ENCODE assay signal across 23 mouse cellular contexts in the genomic region with DNA sequence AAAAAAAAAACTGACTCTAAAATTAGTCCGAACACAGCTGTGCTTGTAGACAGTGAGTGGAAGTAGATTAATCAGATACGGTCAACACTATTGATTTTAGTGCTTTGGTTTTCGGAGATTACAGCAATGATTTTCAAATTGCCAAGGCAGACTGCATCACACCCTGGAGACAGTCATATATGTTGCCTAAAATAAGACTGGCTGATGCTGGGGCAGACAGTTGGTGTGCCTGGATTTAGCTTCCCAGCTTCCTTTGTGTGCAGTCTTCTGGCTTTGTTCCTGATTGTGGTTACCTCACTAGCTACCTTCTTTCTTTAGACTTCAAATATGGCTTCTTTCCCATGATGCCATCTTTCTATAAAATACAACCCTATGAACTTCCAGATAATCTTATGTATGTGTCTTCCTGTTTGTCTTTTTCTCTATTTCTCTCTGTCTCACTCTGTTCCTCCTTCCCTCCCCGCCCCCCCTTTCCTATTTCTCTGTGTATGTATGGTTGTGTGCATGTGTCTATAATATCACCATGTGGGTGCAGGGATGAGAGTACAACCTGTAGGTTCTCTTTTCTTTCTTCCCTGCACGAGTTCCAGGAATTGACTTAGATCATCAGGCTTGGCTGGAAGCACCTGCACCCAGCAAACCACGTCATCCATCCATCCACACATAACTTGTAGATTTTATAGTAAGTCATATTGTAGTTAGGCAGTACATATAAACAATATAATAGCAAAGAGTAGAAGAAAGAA.
A peak's percentile ranks its signal among the peaks of the same experiment; 100 is the strongest.
DNase-seq lines count a peak whose midpoint lies in the region; ATAC-seq and TF ChIP-seq lines count a peak whose summit lies in the region.
"Had no signal": no experiment of that assay in that cellular context is flagged by ENCODE, and none has a peak within 500 bp of the region (broad histone marks: within the 10 kb centered on the region; RNA-seq: fewer than 3 reads in every experiment).

No protein-coding gene starts in this region.

- WGBS in forebrain, postnatal 0 days = 86% methylated on average over 6 of the region's 6 CpGs
- 87% methylated on average over 6 of the region's 6 CpGs for WGBS in forebrain, embryonic 16.5 days
- WGBS in heart, embryonic 10.5 days = 82% methylated on average over 6 of the region's 6 CpGs

- no peak overlapping the region for H3K4me3 ChIP-seq in forebrain, postnatal 0 days (ENCODE audit: low read depth, low read length)
- no peak overlapping the region for H3K4me3 ChIP-seq in forebrain, embryonic 16.5 days (replicated peaks; ENCODE audit: low read length)
- no peak overlapping the region for H3K4me3 ChIP-seq in heart, embryonic 10.5 days
- H3K4me3 ChIP-seq: embryonic facial prominence, embryonic 12.5 days; heart, embryonic 13.5 days; hindbrain, embryonic 13.5 days; limb, embryonic 12.5 days; midbrain, embryonic 10.5 days had no signal

- ATAC-seq in forebrain, postnatal 0 days = peak; percentile 88
- no peak for ATAC-seq in forebrain, embryonic 16.5 days
- ATAC-seq: liver, postnatal 0 days; lung, postnatal 0 days had no signal

- no peak overlapping the region for H3K4me2 ChIP-seq in forebrain, postnatal 0 days (ENCODE audit: low read depth)
- no peak overlapping the region for H3K4me2 ChIP-seq in forebrain, embryonic 16.5 days (ENCODE audit: low read length)
- H3K4me2 ChIP-seq: embryonic facial prominence, embryonic 12.5 days; heart, embryonic 13.5 days; hindbrain, embryonic 13.5 days; limb, embryonic 12.5 days; liver, embryonic 11.5 days had no signal

- intact Hi-C loops in left cerebral cortex, postnatal 36 days (cut with DNase I) = no loop called here

- H3K36me3 ChIP-seq in forebrain, postnatal 0 days (ENCODE audit: insufficient read depth) = no peaks in the 10 kb centered on the region
- H3K36me3 ChIP-seq in forebrain, embryonic 16.5 days (ENCODE audit: control insufficient read depth, insufficient read depth) = no peaks in the 10 kb centered on the region
- H3K36me3 ChIP-seq in heart, embryonic 10.5 days = no peaks in the 10 kb centered on the region
- H3K36me3 ChIP-seq: embryonic facial prominence, embryonic 12.5 days; heart, embryonic 13.5 days; hindbrain, embryonic 13.5 days; limb, embryonic 12.5 days; midbrain, embryonic 10.5 days had no signal

- H3K27me3 ChIP-seq in forebrain, postnatal 0 days (ENCODE audit: insufficient read depth, low read length) = no peaks in the 10 kb centered on the region
- no peaks in the 10 kb centered on the region for H3K27me3 ChIP-seq in forebrain, embryonic 16.5 days (replicated peaks; ENCODE audit: control insufficient read depth, insufficient read depth, low read length)
- no peaks in the 10 kb centered on the region for H3K27me3 ChIP-seq in heart, embryonic 10.5 days (ENCODE audit: insufficient read depth, poor library complexity, severe bottlenecking)
- H3K27me3 ChIP-seq: embryonic facial prominence, embryonic 12.5 days; heart, embryonic 13.5 days; hindbrain, embryonic 13.5 days; limb, embryonic 12.5 days had no signal

- H3K9ac ChIP-seq in forebrain, postnatal 0 days = no peak overlapping the region
- H3K9ac ChIP-seq in forebrain, embryonic 16.5 days (replicated peaks; ENCODE audit: low read depth, low read length) = no peak overlapping the region
- H3K9ac ChIP-seq: embryonic facial prominence, embryonic 12.5 days; heart, embryonic 13.5 days; hindbrain, embryonic 13.5 days; limb, embryonic 12.5 days; liver, postnatal 0 days had no signal

- no peaks in the 10 kb centered on the region for H3K9me3 ChIP-seq in forebrain, postnatal 0 days (ENCODE audit: low read length)
- no peaks in the 10 kb centered on the region for H3K9me3 ChIP-seq in forebrain, embryonic 16.5 days (ENCODE audit: control insufficient read depth, low read length)
- H3K9me3 ChIP-seq in heart, embryonic 10.5 days = no peaks in the 10 kb centered on the region
- H3K9me3 ChIP-seq: embryonic facial prominence, embryonic 12.5 days; heart, embryonic 13.5 days; hindbrain, embryonic 13.5 days; limb, embryonic 12.5 days; midbrain, embryonic 10.5 days had no signal

- 0 out of 2 replicates have a peak overlapping the region, but pooled peaks have one; percentile 35 for H3K27ac ChIP-seq in forebrain, postnatal 0 days (ENCODE audit: low read depth, low read length)
- H3K27ac ChIP-seq in forebrain, embryonic 16.5 days (ENCODE audit: low read length) = no peak overlapping the region
- no peak overlapping the region for H3K27ac ChIP-seq in heart, embryonic 10.5 days
- H3K27ac ChIP-seq: embryonic facial prominence, embryonic 12.5 days; heart, embryonic 13.5 days; hindbrain, embryonic 13.5 days; limb, embryonic 12.5 days; midbrain, embryonic 10.5 days had no signal

- DNase-seq in forebrain, postnatal 0 days = peak; percentile 42
- peak; percentile 59 for DNase-seq in right cerebral cortex, adult 18-20 months
- DNase-seq in right cerebral cortex, postnatal 4 days = no peak
- peak; percentile 45 to 51 for DNase-seq in left cerebral cortex, postnatal 36 days (ENCODE audit: low spot score in 2 of 2)
- peak; percentile 79 for DNase-seq in telencephalon, adult 2 months (ENCODE audit: low read depth, low spot score)
- no peak for DNase-seq in heart, embryonic 10.5 days (ENCODE audit: low spot score)
- no peak for DNase-seq in ovary, adult 18-20 months (ENCODE audit: low spot score)
- DNase-seq: adrenal gland, postnatal 14 days; cerebellum, adult 11-12 months; cerebellum, postnatal 10 days; gastrocnemius, postnatal 10 days; kidney, adult 11 months; kidney, postnatal 4 days; liver, postnatal 0 days; thymus, postnatal 25 days had no signal

- H3K4me1 ChIP-seq in forebrain, postnatal 0 days (ENCODE audit: insufficient read depth) = no peaks in the 10 kb centered on the region
- H3K4me1 ChIP-seq in forebrain, embryonic 16.5 days (replicated peaks; ENCODE audit: control insufficient read depth, insufficient read depth, low read length) = no peaks in the 10 kb centered on the region
- no peaks in the 10 kb centered on the region for H3K4me1 ChIP-seq in heart, embryonic 10.5 days
- H3K4me1 ChIP-seq: embryonic facial prominence, embryonic 12.5 days; heart, embryonic 13.5 days; hindbrain, embryonic 13.5 days; limb, embryonic 12.5 days; midbrain, embryonic 10.5 days had no signal

- no peak for TF ChIP-seq CTCF in forebrain, postnatal 0 days (IDR thresholded peaks at IDR 0.05; ENCODE audit: low read depth)

Comparison
In these comparisons a context has a peak if more than half of its experiments do, and no peak if none do; other contexts are left out.
1. DNase-seq: peak in forebrain, postnatal 0 days (single experiment), right cerebral cortex, adult 18-20 months (single experiment), left cerebral cortex, postnatal 36 days (2 of 2) and telencephalon, adult 2 months (single experiment); none in right cerebral cortex, postnatal 4 days (single experiment), heart, embryonic 10.5 days (single experiment) and ovary, adult 18-20 months (single experiment).